8 mouse cellular contexts compared by ENCODE assay signal in the genomic region with DNA sequence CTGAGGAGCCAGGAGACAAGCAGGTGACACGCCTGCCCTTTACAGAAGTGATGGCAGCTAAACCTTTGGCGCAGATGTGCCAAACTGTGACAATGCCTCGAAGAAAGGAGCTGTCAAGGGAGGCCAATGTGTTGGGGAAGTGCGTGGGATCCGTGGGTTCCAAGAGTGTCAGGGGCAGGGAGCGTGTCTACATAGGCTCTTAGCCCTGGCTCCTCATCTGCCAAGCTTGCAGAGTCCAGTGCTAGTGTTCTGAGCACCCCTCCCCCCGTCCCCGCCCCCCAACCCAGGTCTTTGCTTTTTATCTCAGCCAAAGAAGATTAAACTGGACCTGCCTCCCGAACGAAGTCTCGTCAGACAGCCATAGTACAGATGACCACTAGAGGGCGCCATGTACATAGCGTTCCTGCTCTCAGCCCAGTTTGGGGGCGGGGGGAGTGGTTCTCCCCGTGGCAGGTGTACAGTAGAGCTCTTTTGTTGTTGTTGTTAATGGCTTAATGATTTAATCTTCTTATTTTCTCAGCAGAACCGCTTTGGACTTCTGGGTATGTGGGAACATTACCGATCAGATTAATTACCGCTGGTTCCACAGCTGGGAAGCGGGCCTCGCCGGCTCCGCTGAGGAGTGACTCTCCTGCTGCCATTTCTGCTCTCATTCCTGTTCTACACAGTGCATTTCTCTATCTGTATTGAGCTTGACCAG. TPM values are rescaled to one million over a fixed set of nuclear protein-coding genes. Genes with fewer than 3 reads are reported as not detected.
DNase-seq lines count a peak whose midpoint lies in the region; ATAC-seq and TF ChIP-seq lines count a peak whose summit lies in the region.

No protein-coding gene starts in this region.

- TF ChIP-seq EP300 in heart, postnatal 0 days (IDR thresholded peaks at IDR 0.05; ENCODE audit: low read depth): no peak

- H3K9ac ChIP-seq in embryonic facial prominence, embryonic 14.5 days (ENCODE audit: low read depth, low read length): no peak overlapping the region
- no peak overlapping the region for H3K9ac ChIP-seq in heart, postnatal 0 days (replicated peaks; ENCODE audit: low read depth, low read length)

- TF ChIP-seq CTCF in heart, postnatal 0 days (IDR thresholded peaks at IDR 0.05; ENCODE audit: low read depth): peak; percentile 91
- peak; percentile 87 for TF ChIP-seq CTCF in lung, adult 2 months (IDR thresholded peaks at IDR 0.05; ENCODE audit: insufficient read depth, low read length)
- TF ChIP-seq CTCF in olfactory bulb, adult 2 months (IDR thresholded peaks at IDR 0.05; ENCODE audit: insufficient read depth, low read depth, low read length): peak; percentile 74; the same call in 1 of the 2 replicates

- H3K27me3 ChIP-seq in embryonic facial prominence, embryonic 14.5 days (replicated peaks; ENCODE audit: control insufficient read depth, insufficient read depth, low read length): no peaks in the 10 kb centered on the region
- H3K27me3 ChIP-seq in heart, postnatal 0 days (ENCODE audit: control insufficient read depth, insufficient read depth, low read length): no peaks in the 10 kb centered on the region

- WGBS in embryonic facial prominence, embryonic 14.5 days: 25% methylated on average over 22 of the region's 22 CpGs
- WGBS in heart, postnatal 0 days: 42% methylated on average over 22 of the region's 22 CpGs
- WGBS in lung, adult 2 months: 42% methylated on average over 22 of the region's 22 CpGs
- WGBS in olfactory bulb, adult 2 months: 19% methylated on average over 22 of the region's 22 CpGs

- ATAC-seq in embryonic facial prominence, embryonic 14.5 days (ENCODE audit: low read depth): peak; percentile 77
- peak; percentile 42; the same call in 1 of the 2 replicates for ATAC-seq in heart, postnatal 0 days (ENCODE audit: insufficient read depth, low read depth)

- no peaks in the 10 kb centered on the region for H3K36me3 ChIP-seq in embryonic facial prominence, embryonic 14.5 days (ENCODE audit: control insufficient read depth, insufficient read depth, low read length)
- H3K36me3 ChIP-seq in heart, postnatal 0 days (replicated peaks; ENCODE audit: control insufficient read depth, insufficient read depth, low read length): peaks cover 15% of the 10 kb centered on the region; the same call in 1 of the 2 replicates

- H3K27ac ChIP-seq in embryonic facial prominence, embryonic 14.5 days (replicated peaks; ENCODE audit: low read depth, low read length): no peak overlapping the region
- H3K27ac ChIP-seq in heart, postnatal 0 days (ENCODE audit: low read depth): no peak overlapping the region
- peak overlapping the region; percentile 71; the same call in 1 of the 2 replicates for H3K27ac ChIP-seq in olfactory bulb, adult 2 months (ENCODE audit: insufficient read depth, low read depth, low read length)

- no peaks in the 10 kb centered on the region for H3K4me1 ChIP-seq in embryonic facial prominence, embryonic 14.5 days (ENCODE audit: control insufficient read depth, insufficient read depth, low read length)
- H3K4me1 ChIP-seq in heart, postnatal 0 days (ENCODE audit: control insufficient read depth, insufficient read depth): peaks cover 22% of the 10 kb centered on the region
- H3K4me1 ChIP-seq in lung, adult 2 months (ENCODE audit: control insufficient read depth, insufficient read depth, low read length): peaks cover 10% of the 10 kb centered on the region
- peaks cover 16% of the 10 kb centered on the region for H3K4me1 ChIP-seq in olfactory bulb, adult 2 months (ENCODE audit: control insufficient read depth, insufficient read depth, low read length)

- no peaks in the 10 kb centered on the region for H3K9me3 ChIP-seq in embryonic facial prominence, embryonic 14.5 days (ENCODE audit: control insufficient read depth, low read length)
- H3K9me3 ChIP-seq in heart, postnatal 0 days (replicated peaks; ENCODE audit: control insufficient read depth, low read length): no peaks in the 10 kb centered on the region

- peak overlapping the region; percentile 28 for H3K4me2 ChIP-seq in embryonic facial prominence, embryonic 14.5 days (ENCODE audit: low read depth, low read length)
- no peak overlapping the region for H3K4me2 ChIP-seq in heart, postnatal 0 days (ENCODE audit: low read depth, low read length)

- no peak overlapping the region for H3K4me3 ChIP-seq in embryonic facial prominence, embryonic 14.5 days (ENCODE audit: low read depth, low read length)
- no peak overlapping the region for H3K4me3 ChIP-seq in heart, postnatal 0 days (ENCODE audit: low read depth, low read length)
- H3K4me3 ChIP-seq in lung, adult 2 months (replicated peaks; ENCODE audit: extremely low read depth, low read depth, low read length): no peak overlapping the region
- H3K4me3 ChIP-seq in olfactory bulb, adult 2 months (ENCODE audit: insufficient read depth, low read depth, low read length): peak overlapping the region; percentile 19; the same call in 1 of the 2 replicates

- DNase-seq in B cell, adult 2 months: peak; percentile 82 to 85
- DNase-seq in adrenal gland, postnatal 4 days (ENCODE audit: low spot score in 2 of 2): peak; percentile 52 to 63
- DNase-seq in embryonic facial prominence, embryonic 14.5 days (ENCODE audit: low spot score): peak; percentile 89
- peak; percentile 66 for DNase-seq in heart, postnatal 0 days (ENCODE audit: low spot score)
- peak; percentile 84 for DNase-seq in layer of hippocampus, adult 11-12 months (ENCODE audit: low spot score)
- peak; percentile 59 for DNase-seq in lung, adult 2 months
- peak; percentile 75 for DNase-seq in testis, postnatal 14 days (ENCODE audit: low spot score)

- no peak for TF ChIP-seq POLR2A in lung, adult 2 months (IDR thresholded peaks at IDR 0.05; ENCODE audit: borderline replicate concordance, extremely low read depth, low read depth, low read length)
- no peak for TF ChIP-seq POLR2A in olfactory bulb, adult 2 months (IDR thresholded peaks at IDR 0.05; ENCODE audit: insufficient read depth, low read depth, low read length)

RNA-seq across cellular contexts. Expression of gene Parvb, which starts 28.4 kb away (rescaled TPM):
- 10 to 100 TPM; 44.6 to 45.9 TPM for total RNA-seq in adrenal gland, postnatal 4 days (2021)
- 5.0 and 7.8 TPM in 2 replicates for polyA plus RNA-seq in embryonic facial prominence, embryonic 14.5 days (2014; fragmentation: Nextera tagmentation; extraction: Ambion mirVana)
- total RNA-seq in heart, postnatal 0 days (2014; rRNA removed; ENCODE audit: low replicate concordance): 26.1 and 31.8 TPM in 2 replicates
- polyA plus RNA-seq in heart, postnatal 0 days (2015; fragmentation: Nextera tagmentation; extraction: Ambion mirVana): 10.8 and 11.7 TPM in 2 replicates
- 39.3 and 47.5 TPM in 2 replicates for polyA plus RNA-seq in lung, adult 2 months (2012; rRNA removed)
- not detected in 2 replicates for polyA plus RNA-seq in olfactory bulb, adult 2 months (2012; ENCODE audit: insufficient read depth, insufficient read length, low replicate concordance, missing spikeins)
